Mouse (Mus musculus) heart, embryonic 11.5 days (tissue): ENCODE measurements at regions not wholly inside any gene's neighbourhood (a gene's known extent, or its start where the extent isn't known, plus 50 kb on each side); places are given as distances from the start of the nearest gene placed in this dataset.

ENCODE experiments used
- ATAC-seq: fragments of 200-750 bp; cut with Nextera tagmentation; replicated peaks from 2 replicates; pipeline ENCODE4 v1.8.0; 2017; ENCODE audit warnings: moderate library complexity; ENCODE audit not compliant: insufficient number of reproducible peaks, low FRiP score, low TSS enrichment
- H3K27ac ChIP-seq: fragments of 300-500 bp; sonication (generic); 2 replicates; pipeline ENCODE4 v1.5.1; 2014; ENCODE audit warnings: mild to moderate bottlenecking, low read depth, low read length
- H3K27me3 ChIP-seq: fragments of 300-500 bp; sonication (generic); 2 replicates; pipeline ENCODE4 v1.6.1; 2014; ENCODE audit warnings: mild to moderate bottlenecking, low read length, mixed read lengths; ENCODE audit not compliant: control insufficient read depth, insufficient read depth
- H3K36me3 ChIP-seq: fragments of 300-500 bp; sonication (generic); 2 replicates; pipeline ENCODE4 v1.6.1; 2014; ENCODE audit warnings: mild to moderate bottlenecking, low read length, moderate library complexity, mixed read lengths; ENCODE audit not compliant: control insufficient read depth, insufficient read depth
- H3K4me1 ChIP-seq: fragments of 300-500 bp; sonication (generic); 2 replicates; pipeline ENCODE4 v1.6.1; 2014; ENCODE audit warnings: low read length; ENCODE audit not compliant: control insufficient read depth, insufficient read depth
- H3K4me2 ChIP-seq: fragments of 300-500 bp; sonication (generic); 2 replicates; pipeline ENCODE4 v1.6.1; 2014; ENCODE audit warnings: mild to moderate bottlenecking, moderate library complexity
- H3K4me3 ChIP-seq: fragments of 300-500 bp; sonication (generic); 2 replicates; pipeline ENCODE4 v1.5.1; 2014; ENCODE audit warnings: low read depth, low read length
- H3K9ac ChIP-seq: fragments of 300-500 bp; sonication (generic); 2 replicates; pipeline ENCODE4 v1.6.1; 2014; ENCODE audit warnings: mild to moderate bottlenecking, low read depth, low read length, moderate library complexity
- H3K9me3 ChIP-seq: fragments of 300-500 bp; sonication (generic); replicated peaks from 2 replicates; pipeline ENCODE4 v1.6.1; 2016; ENCODE audit warnings: low read length; ENCODE audit not compliant: control insufficient read depth
- WGBS: fragments of 180-500 bp; shearing (Covaris S2); extraction: QIAGEN DNeasy Blood & Tissue Kit; methylation state at CpG from one replicate; pipeline ENCODE4 v1.1.7; 2014; ENCODE audit not compliant: insufficient replicate concordance; 5-methylcytosine and 5-hydroxymethylcytosine counted together

DNA sequence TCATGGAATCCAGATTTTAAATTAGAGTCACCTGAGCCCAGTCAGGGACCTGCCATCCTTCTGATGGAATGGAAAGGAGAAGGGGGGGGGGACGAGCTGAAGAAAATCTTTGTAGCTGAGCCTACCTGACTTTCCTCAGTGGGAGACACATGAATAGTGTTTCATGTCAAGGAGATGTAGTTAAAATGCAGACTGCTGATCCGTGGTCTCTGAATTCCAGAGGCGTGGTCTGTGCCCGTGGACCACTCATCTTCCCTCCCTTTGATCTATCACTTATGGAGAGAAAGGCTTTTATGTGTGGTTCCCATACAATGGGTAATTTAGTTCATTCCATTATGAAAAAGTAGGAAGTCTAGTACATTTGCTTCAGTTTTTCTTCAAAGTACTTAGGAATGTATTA, 176.6 kb upstream of the Arrdc4 start:
- H3K9ac ChIP-seq: no peak overlapping the region
- WGBS: 78% methylated on average over 4 of the region's 4 CpGs
- ATAC-seq: no peak

DNA sequence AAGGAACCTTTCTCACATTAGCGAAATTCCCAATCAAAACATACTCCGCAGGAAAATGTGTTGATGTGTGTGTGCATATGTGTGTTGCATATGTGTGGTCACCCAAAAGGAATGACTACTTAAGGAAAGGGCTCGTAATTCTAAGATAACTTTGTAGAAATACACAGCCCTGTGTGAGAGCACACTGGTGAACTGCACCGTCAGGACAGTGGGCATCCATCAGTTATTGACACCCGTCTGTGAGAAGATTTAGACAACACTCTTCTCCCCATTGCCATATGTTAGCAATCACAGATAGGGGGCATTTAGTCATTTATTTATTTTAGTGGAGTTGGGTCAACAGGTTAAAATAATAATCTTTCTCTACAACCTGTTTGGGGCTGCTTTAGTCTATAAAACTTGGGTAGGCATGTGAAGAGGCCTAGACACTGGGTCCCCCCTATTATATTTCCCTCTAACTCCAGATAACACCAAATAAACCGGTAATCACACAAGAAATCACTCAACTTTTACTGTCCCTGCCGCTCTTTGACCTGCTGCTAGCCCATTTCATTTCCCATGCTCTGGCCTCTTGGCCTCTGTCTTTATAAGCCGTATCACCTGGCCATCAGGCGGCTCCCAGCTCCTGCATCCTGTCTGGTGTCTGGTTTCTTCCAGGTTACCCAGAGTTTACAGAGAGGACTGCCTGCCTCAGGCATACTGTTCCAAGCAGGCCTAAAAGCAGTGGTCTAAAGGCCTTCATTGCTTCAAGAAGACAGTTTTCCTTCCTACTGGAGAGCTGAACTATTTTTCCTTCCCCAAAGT, 169.8 kb upstream of the Arrdc4 start:
- Histone ChIP-seq H3K27ac (no peak overlapping the region), H3K4me3 (no peak overlapping the region), H3K9me3 (no peaks in the 10 kb centered on the region), H3K4me2 (no peak overlapping the region), H3K4me1 (no peaks in the 10 kb centered on the region), H3K9ac (no peak overlapping the region), H3K27me3 (no peaks in the 10 kb centered on the region), H3K36me3 (no peaks in the 10 kb centered on the region)
- WGBS: 58% methylated on average over 9 of the region's 9 CpGs
- no peak for ATAC-seq

More for the DNA sequence above, 176.6 kb upstream of the Arrdc4 start:
- Histone ChIP-seq H3K27me3 (no peaks in the 10 kb centered on the region), H3K36me3 (no peaks in the 10 kb centered on the region), H3K4me3 (no peak overlapping the region), H3K4me2 (no peak overlapping the region), H3K4me1 (no peaks in the 10 kb centered on the region), H3K9me3 (no peaks in the 10 kb centered on the region), H3K27ac (no peak overlapping the region)

DNA sequence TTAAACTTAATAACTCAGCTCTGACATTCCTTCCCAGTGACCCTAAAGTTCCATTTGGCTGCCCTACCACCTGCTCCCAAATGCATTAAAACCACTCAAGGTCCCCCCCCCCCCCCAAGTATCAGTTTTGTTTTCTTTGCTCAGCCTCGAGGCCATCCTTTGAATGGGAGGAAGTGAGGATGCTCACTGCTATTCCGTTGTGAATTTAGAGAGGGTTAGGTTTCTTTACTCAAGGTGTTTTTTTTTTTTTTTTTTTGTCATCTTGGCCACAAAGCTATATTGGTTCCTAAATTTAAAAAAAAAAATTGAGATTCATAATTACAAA, 168.8 kb upstream of the Arrdc4 start:
- Histone ChIP-seq H3K4me2 (peak overlapping the region; percentile 49; the same call in 1 of the 2 replicates), H3K4me3 (no peak overlapping the region), H3K27ac (no peak overlapping the region), H3K27me3 (no peaks in the 10 kb centered on the region), H3K9me3 (no peaks in the 10 kb centered on the region), H3K4me1 (no peaks in the 10 kb centered on the region), H3K9ac (no peak overlapping the region), H3K36me3 (no peaks in the 10 kb centered on the region)
- WGBS: 11% methylated on average over 2 of the region's 2 CpGs
- ATAC-seq: no peak

DNA sequence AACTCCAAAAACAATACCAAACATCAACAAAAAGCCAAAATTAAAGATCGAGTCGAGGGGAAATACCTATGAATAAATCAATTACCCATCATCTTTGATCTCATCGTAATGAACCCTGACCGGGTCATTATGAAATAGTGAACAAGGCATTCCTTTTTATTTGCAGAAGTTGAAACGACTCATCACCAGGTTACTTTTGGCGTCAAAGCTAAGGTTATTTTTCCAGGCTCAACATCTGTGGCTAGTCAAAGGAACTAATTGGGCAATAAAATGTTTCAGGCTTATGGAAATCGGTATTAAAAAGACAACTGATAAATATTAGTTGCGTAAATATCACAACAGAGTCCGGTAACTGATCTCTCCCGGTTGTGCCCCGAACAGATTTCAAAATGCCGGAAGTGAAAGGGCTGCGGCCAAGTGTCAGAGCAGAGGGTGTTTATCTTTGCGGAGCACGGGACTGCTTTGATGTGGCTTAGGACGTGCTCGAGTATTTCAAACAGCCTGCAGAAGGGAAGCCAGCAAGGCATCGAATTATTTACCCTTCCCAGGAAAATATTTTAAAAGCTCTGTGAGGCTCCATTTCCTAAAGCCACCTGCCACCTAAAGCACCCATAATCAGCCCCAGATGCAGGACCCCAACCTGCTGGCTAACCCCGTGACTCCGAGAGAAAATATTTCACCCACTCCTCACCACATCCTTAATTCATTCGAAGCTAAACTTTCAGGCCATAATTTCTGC, 168.3 kb upstream of the Arrdc4 start:
- Histone ChIP-seq H3K4me1 (no peaks in the 10 kb centered on the region), H3K27ac (no peak overlapping the region), H3K36me3 (no peaks in the 10 kb centered on the region), H3K9me3 (no peaks in the 10 kb centered on the region), H3K9ac (no peak overlapping the region), H3K27me3 (no peaks in the 10 kb centered on the region), H3K4me3 (peak overlapping the region; percentile 5; the same call in 1 of the 2 replicates), H3K4me2 (peak overlapping the region; percentile 49)
- ATAC-seq: no peak
- WGBS: 36% methylated on average over 21 of the region's 21 CpGs

DNA sequence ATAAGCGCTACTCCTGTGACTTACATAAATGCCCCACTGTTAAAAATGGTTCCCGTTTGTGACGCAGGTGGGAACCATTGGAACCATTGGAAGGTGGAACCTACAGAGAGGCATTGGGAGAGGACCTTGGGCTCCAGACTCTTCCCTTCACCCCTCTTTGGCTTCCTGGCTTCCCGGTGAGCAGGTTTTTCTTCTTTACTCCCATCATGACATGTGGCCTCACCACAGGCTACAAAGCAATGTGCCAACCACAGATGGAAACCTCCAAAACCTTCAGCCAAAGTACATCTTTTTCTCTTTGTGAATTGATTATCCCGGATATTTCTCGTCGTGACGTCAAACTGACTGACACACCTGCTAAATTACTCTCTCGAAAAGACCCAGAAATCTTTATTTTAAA, 166.9 kb upstream of the Arrdc4 start:
- Histone ChIP-seq H3K4me1 (no peaks in the 10 kb centered on the region), H3K36me3 (no peaks in the 10 kb centered on the region), H3K9me3 (no peaks in the 10 kb centered on the region), H3K27me3 (no peaks in the 10 kb centered on the region), H3K4me2 (no peak overlapping the region), H3K27ac (no peak overlapping the region), H3K4me3 (no peak overlapping the region), H3K9ac (no peak overlapping the region)
- WGBS: 87% methylated on average over 9 of the region's 9 CpGs
- ATAC-seq: no peak

DNA sequence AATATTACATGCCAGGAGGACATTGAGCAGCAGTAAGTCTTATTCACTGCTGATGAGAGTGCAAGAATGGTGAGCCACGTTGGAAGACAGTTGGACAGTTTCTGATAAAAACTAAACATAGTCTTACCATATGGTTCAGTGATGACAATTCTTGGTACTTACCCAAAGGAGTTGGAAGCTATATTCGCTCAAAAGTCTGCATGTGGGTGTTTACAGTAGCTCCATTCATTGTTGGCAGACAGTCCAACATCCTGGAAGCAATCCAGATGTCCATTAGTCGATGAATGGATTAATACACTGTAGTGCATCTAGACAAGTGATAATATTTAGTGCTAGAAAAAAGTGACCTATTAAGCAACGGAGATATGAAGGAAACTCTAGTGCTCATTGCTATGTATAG, 165.3 kb upstream of the Arrdc4 start:
- H3K4me2 ChIP-seq: no peak overlapping the region
- H3K9ac ChIP-seq: no peak overlapping the region
- no peaks in the 10 kb centered on the region for H3K36me3 ChIP-seq
- H3K27me3 ChIP-seq: no peaks in the 10 kb centered on the region
- no peak for ATAC-seq
- WGBS: 61% methylated on average over 4 of the region's 4 CpGs
- H3K9me3 ChIP-seq: no peaks in the 10 kb centered on the region
- no peak overlapping the region for H3K4me3 ChIP-seq
- H3K27ac ChIP-seq: no peak overlapping the region
- no peaks in the 10 kb centered on the region for H3K4me1 ChIP-seq

DNA sequence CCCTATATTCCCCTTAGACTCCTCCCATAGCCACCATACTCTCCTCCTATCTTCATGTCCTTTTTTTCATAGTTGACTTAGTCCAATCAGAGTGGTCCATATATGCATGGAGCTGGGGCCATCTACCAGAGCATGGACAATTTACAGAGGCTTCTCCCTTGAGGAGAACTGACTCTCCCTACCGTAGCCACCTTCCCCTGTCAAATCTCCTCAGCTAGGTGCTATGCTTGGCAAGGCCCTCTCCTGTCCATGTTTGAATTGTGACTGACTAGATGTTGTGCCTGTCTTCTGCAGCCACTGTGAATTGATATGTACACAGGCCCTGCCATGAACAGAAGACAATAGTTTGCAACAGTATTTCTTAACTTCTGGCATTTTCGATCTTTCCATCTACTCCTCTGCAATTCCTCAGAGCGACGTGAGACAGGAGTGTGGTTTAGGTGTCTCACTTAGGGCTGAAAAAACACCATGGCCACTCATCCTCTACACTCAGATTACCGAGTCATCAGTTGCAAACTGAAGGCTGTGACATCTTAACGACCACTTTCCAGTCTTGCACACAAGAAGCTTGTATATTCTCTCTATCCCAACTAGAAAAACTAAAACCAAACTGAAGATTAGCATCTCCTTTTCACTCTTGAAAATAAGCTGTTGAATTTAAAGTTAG, 163.1 kb upstream of the Arrdc4 start:
- H3K9me3 ChIP-seq: no peaks in the 10 kb centered on the region
- H3K27ac ChIP-seq: no peak overlapping the region
- H3K27me3 ChIP-seq: no peaks in the 10 kb centered on the region
- ATAC-seq: no peak
- H3K4me3 ChIP-seq: no peak overlapping the region
- no peaks in the 10 kb centered on the region for H3K4me1 ChIP-seq
- H3K9ac ChIP-seq: no peak overlapping the region
- no peaks in the 10 kb centered on the region for H3K36me3 ChIP-seq
- no peak overlapping the region for H3K4me2 ChIP-seq
- WGBS: 69% methylated on average over 6 of the region's 6 CpGs

DNA sequence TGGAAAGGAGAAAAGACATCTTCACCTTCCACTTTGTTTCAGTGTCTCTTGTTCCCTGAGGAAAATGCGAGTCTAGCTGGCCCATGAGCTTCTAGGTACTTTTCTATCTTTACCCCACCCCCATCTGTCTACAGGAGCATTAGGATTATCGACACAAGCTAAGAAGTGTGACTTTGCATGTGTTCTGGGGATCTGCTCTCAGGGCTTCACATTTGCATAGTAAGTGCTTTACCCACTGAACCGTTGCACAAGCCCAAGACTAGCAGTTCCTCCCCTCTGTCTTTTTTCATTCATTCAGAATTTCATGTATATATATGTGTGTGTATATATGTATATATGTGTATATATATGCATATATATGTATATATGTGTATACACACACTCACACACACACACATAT, 162.5 kb upstream of the Arrdc4 start:
- Histone ChIP-seq H3K27me3 (no peaks in the 10 kb centered on the region), H3K4me1 (no peaks in the 10 kb centered on the region), H3K9ac (no peak overlapping the region), H3K36me3 (no peaks in the 10 kb centered on the region), H3K9me3 (no peaks in the 10 kb centered on the region), H3K4me3 (no peak overlapping the region), H3K4me2 (no peak overlapping the region), H3K27ac (no peak overlapping the region)
- WGBS: 74% methylated on average over 3 of the region's 3 CpGs
- ATAC-seq: no peak
